Mouse (Mus musculus) forebrain, embryonic 15.5 days (tissue): ENCODE data around the gene Stpg1. TPM values are rescaled to one million over a fixed set of nuclear protein-coding genes. Genes with fewer than 3 reads are reported as not detected.

Experiments used
- ATAC-seq: fragments of 200-750 bp; cut with Nextera tagmentation; replicated peaks from 2 replicates; pipeline ENCODE4 v1.8.0; 2017; ENCODE audit warnings: mild to moderate bottlenecking, moderate TSS enrichment, moderate library complexity
- H3K27ac ChIP-seq: fragments of 300-500 bp; sonication (generic); replicated peaks from 2 replicates; pipeline ENCODE4 v1.5.1; 2015; ENCODE audit warnings: mild to moderate bottlenecking, inconsistent platforms
- H3K27me3 ChIP-seq: fragments of 300-500 bp; sonication (generic); 2 replicates; pipeline ENCODE4 v1.6.1; 2015; ENCODE audit warnings: inconsistent platforms
- H3K36me3 ChIP-seq: fragments of 300-500 bp; sonication (generic); 2 replicates; pipeline ENCODE4 v1.6.1; 2015; ENCODE audit warnings: mild to moderate bottlenecking, inconsistent platforms
- H3K4me1 ChIP-seq: fragments of 300-500 bp; sonication (generic); 2 replicates; pipeline ENCODE4 v1.6.1; 2015; ENCODE audit warnings: inconsistent platforms
- H3K4me2 ChIP-seq: fragments of 300-500 bp; sonication (generic); replicated peaks from 2 replicates; pipeline ENCODE4 v1.6.1; 2015; ENCODE audit warnings: mild to moderate bottlenecking, inconsistent platforms
- H3K4me3 ChIP-seq: fragments of 300-500 bp; sonication (generic); 2 replicates; pipeline ENCODE4 v1.5.1; 2015; ENCODE audit warnings: mild to moderate bottlenecking, inconsistent platforms
- H3K9ac ChIP-seq: fragments of 300-500 bp; sonication (generic); replicated peaks from 2 replicates; pipeline ENCODE4 v1.6.1; 2015; ENCODE audit warnings: mild to moderate bottlenecking, inconsistent platforms
- H3K9me3 ChIP-seq: fragments of 300-500 bp; sonication (generic); 2 replicates; pipeline ENCODE4 v1.6.1; 2016; ENCODE audit warnings: inconsistent platforms
- WGBS: fragments of 180-500 bp; shearing (Covaris S2); methylation state at CpG from one replicate; pipeline ENCODE4 v1.1.7; 2015; ENCODE audit warnings: mixed read lengths; 5-methylcytosine and 5-hydroxymethylcytosine counted together
- polyA plus RNA-seq: library from polyadenylated mRNA; unstranded; fragments of >200 nt; fragmentation: Nextera tagmentation; extraction: Ambion mirVana; gene quantifications from 2 replicates; pipeline ENCODE4 v1.2.1, GENCODE M21; 2015

The Stpg1 gene
- 0.18 TPM in 1 of 2 replicates, not detected in the other for polyA plus RNA-seq

DNA sequence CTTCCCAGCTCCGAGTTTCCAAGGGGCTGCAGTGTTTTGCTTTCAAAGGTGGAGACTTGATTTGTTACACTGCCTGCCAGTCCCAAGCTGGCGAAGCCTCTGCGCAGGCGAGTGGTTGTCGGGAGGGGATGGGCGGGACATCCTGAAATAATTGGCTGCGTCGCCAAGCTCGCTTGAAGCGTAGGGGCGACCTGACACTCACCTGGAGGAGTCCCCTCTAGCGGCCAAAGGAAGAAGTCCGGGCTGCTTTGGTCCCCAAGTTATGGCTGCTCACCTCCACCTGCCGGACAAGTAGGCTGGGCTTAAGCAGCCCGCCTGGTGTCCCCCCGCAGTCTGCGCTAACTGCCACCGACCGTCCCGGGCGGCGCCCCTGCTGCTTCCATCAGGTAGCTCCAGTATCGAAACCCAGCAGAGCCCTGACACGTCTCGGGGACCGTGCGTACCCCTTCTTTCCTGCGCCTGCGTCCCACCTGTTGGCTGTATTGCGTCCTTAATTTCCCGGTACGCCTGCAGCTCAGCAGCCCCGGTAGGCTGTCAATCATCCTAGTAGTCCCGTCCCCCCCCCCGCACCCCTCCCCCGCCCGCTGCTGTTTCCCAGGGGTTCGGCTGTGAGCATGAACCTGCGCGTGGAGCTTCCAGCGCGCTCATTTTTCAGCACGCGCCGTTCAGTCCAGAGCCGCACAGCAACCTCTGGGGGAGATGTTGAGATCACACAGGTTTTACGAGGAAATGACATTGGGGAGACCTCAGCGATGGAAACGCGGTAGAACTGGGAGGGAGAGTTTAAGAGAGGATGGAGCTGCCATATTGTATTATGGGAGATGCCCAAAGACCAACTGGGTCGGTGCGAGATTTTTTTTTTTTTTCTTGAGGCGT, at the start of gene Stpg1, which contains the start of gene Nipal3:
Gene Stpg1 (plus strand): TSS at position 270 of the 876 bp plus-strand sequence.
Gene Nipal3 (minus strand): TSS at position 518 of the 876 bp plus-strand sequence.
- peak within 1 kb of the TSS; percentile 58 for H3K27ac ChIP-seq
- no peaks in the 10 kb centered on the region for H3K9me3 ChIP-seq
- 0% methylated on average over 53 of the region's 53 CpGs for WGBS
- peak within 1 kb of the TSS; percentile 91 for H3K4me3 ChIP-seq
- 0 out of 2 replicates have a peak, but pooled peaks cover 1% of the 10 kb centered on the region for H3K36me3 ChIP-seq
- peaks cover 17% of the 10 kb centered on the region for H3K4me1 ChIP-seq
- peak; percentile 97 for ATAC-seq
- H3K27me3 ChIP-seq: peaks cover 4% of the 10 kb centered on the region; the same call in 1 of the 2 replicates
- peak within 1 kb of the TSS; percentile 98 for H3K4me2 ChIP-seq
- peak within 1 kb of the TSS; percentile 51 for H3K9ac ChIP-seq

DNA sequence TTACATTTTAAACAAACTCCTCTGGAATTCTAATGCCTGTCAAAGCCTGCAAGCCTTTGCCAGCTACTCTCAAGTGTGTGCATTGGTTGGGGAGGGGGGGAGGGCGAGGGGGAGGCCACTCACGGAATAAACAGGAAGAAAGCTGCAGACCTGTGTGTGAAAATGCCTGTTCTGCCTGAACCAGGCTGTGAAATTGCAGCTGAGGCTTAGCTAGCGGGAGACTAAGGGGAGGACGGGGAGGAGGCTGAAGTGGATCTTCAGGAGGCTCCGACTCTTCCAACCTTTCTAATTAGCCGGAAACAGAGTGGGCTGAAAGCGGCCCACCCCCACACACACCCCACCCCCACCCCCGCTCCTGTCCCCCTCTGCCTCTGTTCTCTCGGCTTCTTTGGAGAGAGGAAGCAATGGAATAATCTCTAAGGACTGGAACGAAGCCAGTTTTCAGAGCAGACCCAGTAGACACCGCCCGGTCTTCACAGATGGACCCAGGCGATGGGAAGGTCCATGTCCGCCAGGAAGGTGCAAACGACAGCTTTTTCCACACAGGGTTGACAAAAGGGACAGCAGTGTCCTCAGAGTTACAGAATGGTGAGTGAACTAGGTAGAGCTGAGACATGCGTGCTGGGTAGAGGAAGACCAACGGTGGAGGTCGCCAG, 43.1 kb upstream of the Stpg1 start:
- WGBS: 36% methylated on average over 18 of the region's 18 CpGs
- Histone ChIP-seq H3K27me3 (no peaks in the 10 kb centered on the region), H3K36me3 (no peaks in the 10 kb centered on the region), H3K9ac (no peak overlapping the region), H3K4me1 (peaks cover 10% of the 10 kb centered on the region), H3K4me3 (no peak overlapping the region), H3K9me3 (no peaks in the 10 kb centered on the region), H3K27ac (no peak overlapping the region), H3K4me2 (no peak overlapping the region)
- no peak for ATAC-seq

DNA sequence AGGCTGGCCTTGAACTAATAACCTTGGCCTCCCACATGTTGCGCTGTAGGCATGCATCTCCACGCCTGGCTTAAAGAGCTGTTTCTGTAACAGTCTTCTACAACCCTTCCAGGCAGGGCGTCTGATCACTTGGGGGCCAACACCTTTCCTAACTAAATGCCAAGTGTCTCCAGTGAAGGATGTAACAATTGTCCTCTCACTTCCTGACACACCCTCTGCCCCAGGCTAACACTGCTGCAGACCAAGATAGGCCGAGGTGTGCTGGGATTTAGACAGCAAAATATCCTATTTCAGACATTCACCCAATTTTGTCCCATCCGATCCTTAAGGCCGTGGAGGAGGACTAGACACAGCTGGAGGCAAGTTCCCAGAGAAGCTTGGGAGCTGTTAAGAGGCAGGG, 41.4 kb upstream of the Stpg1 start:
- 84% methylated on average over 6 of the region's 6 CpGs for WGBS
- Histone ChIP-seq H3K4me3 (no peak overlapping the region), H3K27ac (no peak overlapping the region), H3K27me3 (no peaks in the 10 kb centered on the region), H3K4me1 (peaks cover 10% of the 10 kb centered on the region), H3K9me3 (no peaks in the 10 kb centered on the region), H3K9ac (no peak overlapping the region), H3K4me2 (no peak overlapping the region), H3K36me3 (no peaks in the 10 kb centered on the region)
- no peak for ATAC-seq

DNA sequence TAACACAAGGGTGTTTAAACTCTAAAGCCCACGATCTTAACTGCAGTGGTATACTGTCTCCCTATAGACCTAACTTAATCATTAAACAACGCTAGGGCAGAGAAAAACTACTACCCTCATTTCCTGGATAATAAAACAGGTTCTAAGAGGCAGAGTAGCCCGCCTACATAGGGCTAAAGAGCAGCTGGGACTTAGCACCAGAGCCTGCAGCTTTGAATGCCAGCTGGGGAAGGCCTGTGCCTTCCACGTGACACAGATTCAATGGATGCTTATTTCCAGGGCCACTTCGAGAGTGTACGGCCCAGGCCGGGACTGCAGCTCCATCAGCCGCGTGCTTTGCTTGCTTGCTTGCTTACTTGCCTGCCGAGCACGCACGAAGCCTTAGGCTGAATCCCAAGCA, 41.0 kb upstream of the Stpg1 start:
- H3K4me2 ChIP-seq: no peak overlapping the region
- no peak overlapping the region for H3K4me3 ChIP-seq
- no peaks in the 10 kb centered on the region for H3K9me3 ChIP-seq
- H3K27ac ChIP-seq: no peak overlapping the region
- H3K4me1 ChIP-seq: peaks cover 10% of the 10 kb centered on the region
- WGBS: 78% methylated on average over 12 of the region's 12 CpGs
- no peak for ATAC-seq
- no peak overlapping the region for H3K9ac ChIP-seq
- no peaks in the 10 kb centered on the region for H3K36me3 ChIP-seq
- no peaks in the 10 kb centered on the region for H3K27me3 ChIP-seq

DNA sequence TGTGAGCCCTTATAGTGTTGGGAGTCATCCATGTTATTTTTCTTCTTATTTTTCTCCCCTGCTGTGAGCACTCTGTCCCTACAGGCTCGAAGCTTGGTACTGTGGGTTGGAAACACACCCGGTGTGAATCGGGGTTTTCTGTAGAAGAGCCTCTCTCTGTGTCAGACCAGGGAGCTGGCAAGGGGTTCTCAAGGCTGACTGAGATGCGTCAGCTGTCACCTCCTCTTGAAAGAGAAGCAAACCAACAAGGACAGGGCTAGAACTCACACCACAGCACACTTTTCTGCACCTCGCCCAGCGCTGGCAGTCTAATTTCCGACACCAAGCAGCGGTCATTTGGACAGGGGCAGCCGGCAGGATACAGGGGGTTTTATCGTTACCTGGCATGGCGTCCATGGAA, 31.2 kb upstream of the Stpg1 start:
- H3K4me1 ChIP-seq: no peaks in the 10 kb centered on the region
- no peak for ATAC-seq
- H3K9ac ChIP-seq: no peak overlapping the region
- WGBS: 96% methylated on average over 11 of the region's 11 CpGs
- H3K27me3 ChIP-seq: no peaks in the 10 kb centered on the region
- no peaks in the 10 kb centered on the region for H3K9me3 ChIP-seq
- H3K4me3 ChIP-seq: no peak overlapping the region
- H3K4me2 ChIP-seq: no peak overlapping the region
- no peaks in the 10 kb centered on the region for H3K36me3 ChIP-seq
- H3K27ac ChIP-seq: no peak overlapping the region

DNA sequence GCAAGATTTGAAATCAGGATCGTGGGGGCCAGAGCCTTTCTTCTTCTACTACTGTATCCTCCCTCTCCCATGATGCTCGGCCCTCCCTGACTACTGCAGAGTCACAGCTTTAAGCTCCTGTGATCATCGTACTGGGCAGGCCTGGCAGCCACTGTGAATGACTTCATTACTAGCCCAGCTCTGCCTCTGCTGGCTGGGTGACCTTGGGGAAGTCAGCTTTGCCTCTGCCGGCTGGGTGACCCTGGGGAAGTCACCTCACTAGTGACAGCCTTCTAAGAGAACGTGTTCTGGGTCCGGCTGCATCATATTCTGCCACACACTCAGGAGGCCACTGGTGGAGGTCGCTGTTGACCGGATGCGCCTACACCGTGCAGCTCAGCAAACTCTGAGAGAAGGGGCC, 16.7 kb upstream of the Stpg1 start:
- no peak for ATAC-seq
- Histone ChIP-seq H3K9ac (no peak overlapping the region), H3K27me3 (no peaks in the 10 kb centered on the region), H3K36me3 (no peaks in the 10 kb centered on the region), H3K4me2 (no peak overlapping the region), H3K4me1 (no peaks in the 10 kb centered on the region), H3K9me3 (no peaks in the 10 kb centered on the region), H3K27ac (no peak overlapping the region), H3K4me3 (no peak overlapping the region)
- 83% methylated on average over 10 of the region's 10 CpGs for WGBS

DNA sequence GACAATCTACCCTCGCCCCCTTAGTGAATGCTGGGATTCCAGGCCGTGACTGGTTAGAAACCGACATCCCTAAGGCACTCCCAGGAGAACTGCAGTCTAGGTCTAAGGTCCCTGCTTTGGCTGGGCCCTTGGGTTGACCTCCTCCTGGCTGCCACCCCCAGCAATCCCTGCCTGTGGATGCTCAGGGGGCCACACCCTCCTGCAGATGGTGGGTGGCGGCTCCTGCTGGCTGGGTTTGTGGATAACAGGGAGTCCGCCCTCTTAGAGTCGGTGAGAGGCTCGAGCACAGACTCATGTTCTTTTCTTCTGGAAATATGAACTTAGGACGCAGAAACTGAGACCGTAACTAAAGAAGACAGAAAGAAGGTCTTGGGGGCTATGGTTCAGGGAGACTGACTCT, 14.2 kb upstream of the Stpg1 start:
- no peak overlapping the region for H3K27ac ChIP-seq
- no peaks in the 10 kb centered on the region for H3K9me3 ChIP-seq
- H3K27me3 ChIP-seq: no peaks in the 10 kb centered on the region
- H3K4me3 ChIP-seq: no peak overlapping the region
- H3K9ac ChIP-seq: no peak overlapping the region
- no peaks in the 10 kb centered on the region for H3K36me3 ChIP-seq
- no peak overlapping the region for H3K4me2 ChIP-seq
- WGBS: 82% methylated on average over 9 of the region's 9 CpGs
- ATAC-seq: no peak
- no peaks in the 10 kb centered on the region for H3K4me1 ChIP-seq

DNA sequence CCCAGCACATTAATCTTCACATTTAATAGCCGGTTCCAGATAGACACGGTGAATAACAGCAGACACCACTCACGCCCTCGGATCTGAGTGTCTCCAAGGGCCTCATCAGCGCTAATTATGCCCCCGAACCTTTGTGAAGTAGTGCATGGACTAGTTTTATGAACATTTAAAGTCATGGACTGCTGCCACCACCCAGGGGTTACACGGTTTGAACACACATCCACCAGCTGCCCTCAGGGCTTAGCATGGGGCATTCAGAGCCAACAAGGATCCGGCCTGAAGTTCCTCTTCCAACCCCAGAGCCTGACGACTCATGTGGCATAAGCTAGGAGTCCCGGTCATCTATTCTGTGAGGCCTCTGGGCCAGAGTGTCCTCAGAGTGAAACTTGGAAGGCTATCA, 9.5 kb upstream of the Stpg1 start:
- no peak for ATAC-seq
- H3K9ac ChIP-seq: no peak overlapping the region
- H3K36me3 ChIP-seq: 0 out of 2 replicates have a peak, but pooled peaks cover 7% of the 10 kb centered on the region
- no peak overlapping the region for H3K27ac ChIP-seq
- no peaks in the 10 kb centered on the region for H3K9me3 ChIP-seq
- 85% methylated on average over 10 of the region's 10 CpGs for WGBS
- H3K27me3 ChIP-seq: no peaks in the 10 kb centered on the region
- H3K4me2 ChIP-seq: no peak overlapping the region
- H3K4me3 ChIP-seq: no peak overlapping the region
- H3K4me1 ChIP-seq: no peaks in the 10 kb centered on the region

DNA sequence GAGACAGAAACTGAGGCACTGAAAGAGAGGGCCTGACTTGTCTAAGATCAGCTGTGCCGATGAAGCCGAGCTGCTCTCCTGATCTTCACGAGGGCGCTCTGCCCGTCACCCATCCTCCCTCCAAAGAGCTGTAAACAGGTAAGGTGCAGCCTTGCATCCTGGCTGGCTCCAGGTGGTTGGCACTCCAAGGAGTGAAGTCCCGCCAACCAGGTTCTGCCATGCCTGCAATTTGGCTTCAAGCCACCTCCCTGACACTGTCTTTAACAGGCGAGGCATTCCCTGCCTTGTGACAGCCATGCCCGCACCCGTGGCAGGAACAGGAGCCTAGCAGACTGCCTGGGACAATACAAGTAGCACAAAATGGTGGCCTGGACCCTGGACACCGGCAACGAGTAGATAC, 8.2 kb upstream of the Stpg1 start:
- Histone ChIP-seq H3K4me3 (no peak overlapping the region), H3K27ac (no peak overlapping the region), H3K4me1 (no peaks in the 10 kb centered on the region), H3K9ac (no peak overlapping the region), H3K27me3 (no peaks in the 10 kb centered on the region), H3K36me3 (0 out of 2 replicates have a peak, but pooled peaks cover 7% of the 10 kb centered on the region), H3K9me3 (no peaks in the 10 kb centered on the region), H3K4me2 (no peak overlapping the region)
- ATAC-seq: no peak
- 81% methylated on average over 11 of the region's 11 CpGs for WGBS

DNA sequence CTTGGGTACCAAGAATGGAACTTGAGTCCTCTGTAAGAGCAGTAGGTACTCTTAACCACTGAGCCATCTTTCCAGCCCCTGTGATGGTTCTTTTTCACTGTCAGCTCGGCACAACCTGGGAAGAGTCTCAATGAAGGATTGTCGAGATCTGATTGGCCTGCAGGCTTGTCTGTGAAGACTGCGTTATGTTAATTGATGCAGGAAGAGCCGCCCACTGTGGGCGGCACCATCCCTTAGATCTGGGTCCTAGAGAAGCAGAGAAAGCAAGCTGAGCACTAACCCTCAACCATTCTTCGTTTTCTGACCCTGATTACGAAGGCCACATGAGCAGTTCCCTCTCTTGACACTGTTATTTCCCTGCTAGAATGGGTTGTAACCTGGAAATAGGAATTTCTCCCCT, 5.3 kb upstream of the Stpg1 start:
- 88% methylated on average over 7 of the region's 7 CpGs for WGBS
- H3K27ac ChIP-seq: no peak overlapping the region
- no peaks in the 10 kb centered on the region for H3K27me3 ChIP-seq
- ATAC-seq: no peak
- no peaks in the 10 kb centered on the region for H3K9me3 ChIP-seq
- H3K4me2 ChIP-seq: no peak overlapping the region
- H3K9ac ChIP-seq: no peak overlapping the region
- H3K4me3 ChIP-seq: no peak overlapping the region
- 0 out of 2 replicates have a peak, but pooled peaks cover 7% of the 10 kb centered on the region for H3K36me3 ChIP-seq
- peaks cover 8% of the 10 kb centered on the region for H3K4me1 ChIP-seq

DNA sequence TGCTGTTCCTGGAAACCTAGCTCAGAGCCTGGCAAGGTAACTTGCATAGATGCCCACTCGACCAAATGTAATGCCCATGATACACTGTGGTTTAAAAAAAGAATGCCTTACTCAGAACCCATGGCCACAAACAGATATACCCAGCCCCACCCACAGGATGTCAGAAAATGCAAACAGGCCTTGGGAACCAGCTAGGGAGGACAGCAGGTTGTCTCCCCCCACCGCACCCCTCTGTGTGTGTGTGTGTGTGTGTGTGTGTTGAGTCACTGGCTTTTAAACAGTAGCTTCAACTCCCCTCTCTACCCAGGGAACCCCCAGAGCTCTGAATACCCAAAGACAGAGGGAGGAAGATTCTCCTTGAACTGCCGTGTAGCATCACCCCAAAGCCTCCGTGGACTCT, 1.3 kb upstream of the Stpg1 start:
- H3K4me2 ChIP-seq: peak overlapping the region; percentile 98
- H3K9me3 ChIP-seq: no peaks in the 10 kb centered on the region
- 0 out of 2 replicates have a peak, but pooled peaks cover 7% of the 10 kb centered on the region for H3K36me3 ChIP-seq
- peaks cover 17% of the 10 kb centered on the region for H3K4me1 ChIP-seq
- H3K4me3 ChIP-seq: peak overlapping the region; percentile 91
- no peak overlapping the region for H3K27ac ChIP-seq
- 0 out of 2 replicates have a peak overlapping the region, but pooled peaks have one; percentile 51 for H3K9ac ChIP-seq
- H3K27me3 ChIP-seq: peaks cover 4% of the 10 kb centered on the region; the same call in 1 of the 2 replicates
- WGBS: 40% methylated on average over 4 of the region's 4 CpGs
- no peak for ATAC-seq
